Mouse (Mus musculus) left cerebral cortex, adult 8-10 months (tissue): Measurements from ENCODE around the gene Eif6. TPM values are rescaled to one million over a fixed set of nuclear protein-coding genes. Genes with fewer than 3 reads are reported as not detected.

Experiments
- DNase-seq, 2 experiments: peaks; one replicate each; pipeline ENCODE4 v3.0.0; 2022; ENCODE audit warnings: low spot score in 2 of 2
- total RNA-seq, 4 experiments: library from RNA; stranded (reverse); gene quantifications; 2 replicates each; pipeline ENCODE4 v1.2.4; 2022

The Eif6 gene
- total RNA-seq, 4 experiments from 2014 or later: 78.6 to 93.2 (median 86.3) TPM

- no peak for DNase-seq
Observed at GRCm38 (mm10) chr2:155823722-155824121, 3.0 kb downstream of the Eif6 start.

GRCm38 (mm10) chr2:155820779-155821178 is 5.9 kb downstream of the Eif6 start:
- no peak for DNase-seq

- DNase-seq: no peak
Observed at GRCm38 (mm10) chr2:155819449-155820251, 7.1 kb downstream of the Eif6 start.

GRCm38 (mm10) chr2:155819392-155819448 is 7.5 kb downstream of the Eif6 start, which contains the start of gene BC029722:
BC029722 (minus strand) TSS chr2:155819426.
- DNase-seq: no peak

GRCm38 (mm10) chr2:155818596-155819391 is 7.9 kb downstream of the Eif6 start:
- peak; percentile 89 to 94 for DNase-seq

- DNase-seq: no peak
Observed at GRCm38 (mm10) chr2:155817301-155818245, 9.2 kb downstream of the Eif6 start.

- DNase-seq: no peak
Observed at GRCm38 (mm10) chr2:155816179-155816578, 10.5 kb downstream of the Eif6 start.

- DNase-seq: no peak
Observed at GRCm38 (mm10) chr2:155814829-155815228, 11.9 kb downstream of the Eif6 start.

GRCm38 (mm10) chr2:155812637-155813036 is 14.1 kb downstream of the Eif6 start:
- DNase-seq: no peak

- peak; percentile 84 to 85 for DNase-seq
Observed at GRCm38 (mm10) chr2:155811821-155812396, 14.8 kb downstream of the Eif6 start.

GRCm38 (mm10) chr2:155809620-155810019 is 17.1 kb downstream of the Eif6 start:
- no peak for DNase-seq

GRCm38 (mm10) chr2:155807408-155807807 is 19.3 kb downstream of the Eif6 start:
- no peak for DNase-seq

GRCm38 (mm10) chr2:155806548-155806947 is 20.2 kb downstream of the Eif6 start:
- no peak for DNase-seq

- DNase-seq: no peak
Observed at GRCm38 (mm10) chr2:155805925-155806255, 20.8 kb downstream of the Eif6 start.

- DNase-seq: no peak
Observed at GRCm38 (mm10) chr2:155805231-155805924, 21.3 kb downstream of the Eif6 start.

- DNase-seq: no peak
Observed at GRCm38 (mm10) chr2:155804053-155804452, 22.7 kb downstream of the Eif6 start.

- DNase-seq: no peak
Observed at GRCm38 (mm10) chr2:155802761-155803160, 24.0 kb downstream of the Eif6 start.

- no peak for DNase-seq
Observed at GRCm38 (mm10) chr2:155798613-155799012, 28.1 kb downstream of the Eif6 start.

GRCm38 (mm10) chr2:155794674-155795445 is 31.9 kb downstream of the Eif6 start:
- no peak for DNase-seq

- no peak for DNase-seq
Observed at GRCm38 (mm10) chr2:155792899-155793298, 33.8 kb downstream of the Eif6 start.
